Mouse (Mus musculus): ENCODE data around the gene Mymk.

- no peak for TF ChIP-seq POLR2A (IDR thresholded peaks at IDR 0.05; ENCODE audit: control insufficient read depth, extremely low read depth, insufficient read depth, low read length, poor library complexity)
- TF ChIP-seq CTCF (IDR thresholded peaks at IDR 0.05; ENCODE audit: borderline replicate concordance, control insufficient read depth, extremely low read depth, insufficient read depth, low read length, poor library complexity): no peak
Measured at GRCm38 (mm10) chr2:27089238-27089637, 17.3 kb upstream of the Mymk start.
